Mouse (Mus musculus) MEL-GATA-1-ER (cell line): ENCODE results near the gene Mpeg1.
A peak's percentile ranks its signal among the peaks of the same experiment; 100 is the strongest.

ENCODE experiments used
- DNase-seq: peaks from one replicate; pipeline ENCODE4 v3.0.0-alpha.2; 2012; ENCODE audit warnings: low read depth; ENCODE audit errors: extremely low read depth

The Mpeg1 gene

GRCm38 (mm10) chr19:12489675-12490570, 29.3 kb downstream of the Mpeg1 start:
- DNase-seq = no peak

GRCm38 (mm10) chr19:12491636-12492035, 31.1 kb downstream of the Mpeg1 start:
- no peak for DNase-seq

GRCm38 (mm10) chr19:12493453-12494186, 33.0 kb downstream of the Mpeg1 start:
- DNase-seq = no peak

- no peak for DNase-seq
These were observed 33.5 kb downstream of the Mpeg1 start for GRCm38 (mm10) chr19:12494187-12494458.

GRCm38 (mm10) chr19:12494972-12495535, 34.5 kb downstream of the Mpeg1 start:
- no peak for DNase-seq

GRCm38 (mm10) chr19:12496241-12496640, 35.7 kb downstream of the Mpeg1 start:
- DNase-seq = no peak

- no peak for DNase-seq
These were observed 37.3 kb downstream of the Mpeg1 start for GRCm38 (mm10) chr19:12497909-12498308.

- no peak for DNase-seq
These were observed 37.7 kb downstream of the Mpeg1 start for GRCm38 (mm10) chr19:12498321-12498720.

GRCm38 (mm10) chr19:12498941-12499340, 38.4 kb downstream of the Mpeg1 start:
- no peak for DNase-seq

- DNase-seq = no peak
These were observed 38.9 kb downstream of the Mpeg1 start for GRCm38 (mm10) chr19:12499485-12499884.

GRCm38 (mm10) chr19:12500124-12500523, 39.5 kb downstream of the Mpeg1 start:
- DNase-seq = no peak

GRCm38 (mm10) chr19:12500881-12501311, 40.3 kb downstream of the Mpeg1 start:
- no peak for DNase-seq

- DNase-seq = peak; percentile 84
These were observed 41.1 kb downstream of the Mpeg1 start, which contains the start of gene Dtx4 for GRCm38 (mm10) chr19:12501370-12502347. Gene Dtx4 (minus strand): TSS chr19:12501454.

- DNase-seq = no peak
These were observed 42.2 kb downstream of the Mpeg1 start for GRCm38 (mm10) chr19:12502756-12503155.

- DNase-seq = no peak
These were observed 54.0 kb downstream of the Mpeg1 start for GRCm38 (mm10) chr19:12514621-12515020.
